Comparison of ENCODE assay signal across 17 mouse cellular contexts in genomic region chr14:76936671-76937070, GRCm38 (mm10).
A peak's percentile ranks its signal among the peaks of the same experiment; 100 is the strongest.
DNase-seq lines count a peak whose midpoint lies in the region; ATAC-seq and TF ChIP-seq lines count a peak whose summit lies in the region.
"Had no signal": no experiment of that assay in that cellular context is flagged by ENCODE, and none has a peak within 500 bp of the region (broad histone marks: within the 10 kb centered on the region; RNA-seq: fewer than 3 reads in every experiment).

No protein-coding gene starts in this region.

- no peak overlapping the region for H3K27ac ChIP-seq in lung, postnatal 0 days (ENCODE audit: low read length)
- no peak overlapping the region for H3K27ac ChIP-seq in forebrain, embryonic 16.5 days (ENCODE audit: low read length)
- H3K27ac ChIP-seq: heart, embryonic 13.5 days; limb, embryonic 13.5 days; stomach, postnatal 0 days had no signal

- TF ChIP-seq EP300 in lung, postnatal 0 days (IDR thresholded peaks at IDR 0.05), result peak; percentile 33; the same call in 1 of the 2 replicates

- no peaks in the 10 kb centered on the region for H3K27me3 ChIP-seq in lung, postnatal 0 days (replicated peaks; ENCODE audit: insufficient read depth, low read length)
- no peaks in the 10 kb centered on the region for H3K27me3 ChIP-seq in forebrain, embryonic 16.5 days (replicated peaks; ENCODE audit: control insufficient read depth, insufficient read depth, low read length)
- H3K27me3 ChIP-seq: heart, embryonic 13.5 days; limb, embryonic 13.5 days had no signal

- H3K4me3 ChIP-seq in lung, postnatal 0 days (ENCODE audit: low read depth, low read length), result no peak overlapping the region
- no peak overlapping the region for H3K4me3 ChIP-seq in forebrain, embryonic 16.5 days (replicated peaks; ENCODE audit: low read length)
- H3K4me3 ChIP-seq: embryonic facial prominence, embryonic 10.5 days; heart, embryonic 13.5 days; hindbrain, embryonic 10.5 days; limb, embryonic 13.5 days had no signal

- H3K9ac ChIP-seq in lung, postnatal 0 days (replicated peaks; ENCODE audit: low read depth), result no peak overlapping the region
- H3K9ac ChIP-seq in forebrain, embryonic 16.5 days (replicated peaks; ENCODE audit: low read depth, low read length), result no peak overlapping the region
- H3K9ac ChIP-seq: heart, embryonic 13.5 days; limb, embryonic 13.5 days had no signal

- H3K9me3 ChIP-seq in lung, postnatal 0 days (ENCODE audit: low read length), result no peaks in the 10 kb centered on the region
- H3K9me3 ChIP-seq in forebrain, embryonic 16.5 days (ENCODE audit: control insufficient read depth, low read length), result no peaks in the 10 kb centered on the region
- H3K9me3 ChIP-seq: embryonic facial prominence, embryonic 10.5 days; heart, embryonic 13.5 days; hindbrain, embryonic 10.5 days; limb, embryonic 13.5 days had no signal

- ATAC-seq in lung, postnatal 0 days, result no peak; the same call in 1 of the 2 replicates
- ATAC-seq in forebrain, embryonic 16.5 days, result no peak
- ATAC-seq: intestine, postnatal 0 days; midbrain, embryonic 16.5 days had no signal

- no peak for TF ChIP-seq CTCF in lung, postnatal 0 days (IDR thresholded peaks at IDR 0.05)

- H3K36me3 ChIP-seq in lung, postnatal 0 days (ENCODE audit: insufficient read depth, low read length), result no peaks in the 10 kb centered on the region
- H3K36me3 ChIP-seq in forebrain, embryonic 16.5 days (ENCODE audit: control insufficient read depth, insufficient read depth), result no peaks in the 10 kb centered on the region
- H3K36me3 ChIP-seq: embryonic facial prominence, embryonic 10.5 days; heart, embryonic 13.5 days; hindbrain, embryonic 10.5 days; limb, embryonic 13.5 days had no signal

- H3K4me1 ChIP-seq in lung, postnatal 0 days (ENCODE audit: insufficient read depth, low read depth, low read length), result no peaks in the 10 kb centered on the region
- no peaks in the 10 kb centered on the region for H3K4me1 ChIP-seq in forebrain, embryonic 16.5 days (replicated peaks; ENCODE audit: control insufficient read depth, insufficient read depth, low read length)
- H3K4me1 ChIP-seq: heart, embryonic 13.5 days had no signal

- peak; percentile 14 to 44 for DNase-seq in adrenal gland, postnatal 36 days
- DNase-seq in adrenal gland, adult 2 months, result no peak
- DNase-seq in lung, postnatal 0 days (ENCODE audit: low spot score), result no peak
- no peak for DNase-seq in lung, postnatal 4 days
- peak; percentile 50 for DNase-seq in cerebellum, postnatal 36 days
- DNase-seq in urinary bladder, adult 2 months (ENCODE audit: low spot score), result no peak
- DNase-seq in spleen, postnatal 14 days (ENCODE audit: low spot score in 2 of 2), result no peak
- DNase-seq: gastrocnemius, postnatal 10 days; retina, postnatal 1 day had no signal

- 69% methylated on average over 1 of the region's 1 CpGs for WGBS in lung, postnatal 0 days
- WGBS in forebrain, embryonic 16.5 days, result 81% methylated on average over 1 of the region's 1 CpGs

- no peak overlapping the region for H3K4me2 ChIP-seq in lung, postnatal 0 days (replicated peaks; ENCODE audit: low read depth, low read length)
- no peak overlapping the region for H3K4me2 ChIP-seq in forebrain, embryonic 16.5 days (ENCODE audit: low read length)
- H3K4me2 ChIP-seq: heart, embryonic 13.5 days; limb, embryonic 13.5 days had no signal

Comparison
In these comparisons a context has a peak if more than half of its experiments do, and no peak if none do; other contexts are left out.
1. DNase-seq: peak in adrenal gland, postnatal 36 days (2 of 2) and cerebellum, postnatal 36 days (2 of 2); none in adrenal gland, adult 2 months (single experiment), lung, postnatal 0 days (single experiment), lung, postnatal 4 days (0 of 2), urinary bladder, adult 2 months (single experiment) and spleen, postnatal 14 days (0 of 2).